Mouse (Mus musculus) ZHBTc4 (cell line): ENCODE measurements around the gene Neurod2.

Source experiments
- DNase-seq: peaks from one replicate; pipeline ENCODE4 v3.0.0-alpha.2; 2011; ENCODE audit warnings: low read depth, low spot score

The Neurod2 gene

GRCm38 (mm10) chr11:98354445-98354844, 25.0 kb upstream of the Neurod2 start:
- no peak for DNase-seq

GRCm38 (mm10) chr11:98353651-98354211, 24.3 kb upstream of the Neurod2 start:
- no peak for DNase-seq

GRCm38 (mm10) chr11:98352272-98352990, 23.0 kb upstream of the Neurod2 start:
- DNase-seq = no peak

- no peak for DNase-seq
Measured at GRCm38 (mm10) chr11:98349308-98349707, 19.9 kb upstream of the Neurod2 start.

GRCm38 (mm10) chr11:98348083-98348961, 18.9 kb upstream of the Neurod2 start, which contains the start of gene Ppp1r1b:
Gene Ppp1r1b, plus strand, starts transcription at chr11:98348404.
- DNase-seq = peak; percentile 55

- no peak for DNase-seq
Measured at GRCm38 (mm10) chr11:98347385-98348082, 18.1 kb upstream of the Neurod2 start.

- DNase-seq = no peak
Measured at GRCm38 (mm10) chr11:98346168-98346567, 16.7 kb upstream of the Neurod2 start.

GRCm38 (mm10) chr11:98345253-98345652, 15.8 kb upstream of the Neurod2 start:
- peak; percentile 87 for DNase-seq

GRCm38 (mm10) chr11:98342000-98342945, 12.8 kb upstream of the Neurod2 start:
- DNase-seq = peak; percentile 89

- no peak for DNase-seq
Measured at GRCm38 (mm10) chr11:98341174-98341573, 11.7 kb upstream of the Neurod2 start.

GRCm38 (mm10) chr11:98340597-98340996, 11.1 kb upstream of the Neurod2 start:
- no peak for DNase-seq

GRCm38 (mm10) chr11:98339679-98340287, 10.3 kb upstream of the Neurod2 start:
- DNase-seq = no peak

- peak; percentile 41 for DNase-seq
Measured at GRCm38 (mm10) chr11:98339071-98339501, 9.6 kb upstream of the Neurod2 start.

- peak; percentile 48 for DNase-seq
Measured at GRCm38 (mm10) chr11:98338507-98338961, 9.1 kb upstream of the Neurod2 start.

GRCm38 (mm10) chr11:98336245-98337107, 7.0 kb upstream of the Neurod2 start:
- peak; percentile 82 for DNase-seq

- DNase-seq = peak; percentile 66
Measured at GRCm38 (mm10) chr11:98335250-98335649, 5.8 kb upstream of the Neurod2 start.

GRCm38 (mm10) chr11:98333981-98334741, 4.7 kb upstream of the Neurod2 start:
- peak; percentile 40 for DNase-seq

GRCm38 (mm10) chr11:98333263-98333696, 3.8 kb upstream of the Neurod2 start:
- no peak for DNase-seq
